Mouse (Mus musculus): ENCODE measurements around the gene Sar1a. TPM values are rescaled to one million over a fixed set of nuclear protein-coding genes. Genes with fewer than 3 reads are reported as not detected.
A peak's percentile ranks its signal among the peaks of the same experiment; 100 is the strongest.

Sar1a gene
- polyA plus RNA-seq, 1 experiment from 2014 or later, result 273 TPM

- Histone ChIP-seq H3K9me3 (replicated peaks; ENCODE audit: control insufficient read depth, low read length) (no peaks in the 10 kb centered on the region), H3K4me2 (ENCODE audit: low read depth, low read length) (no peak overlapping the region), H3K9ac (replicated peaks; ENCODE audit: low read length) (no peak overlapping the region), H3K27me3 (ENCODE audit: control insufficient read depth, insufficient read depth, low read length) (no peaks in the 10 kb centered on the region), H3K27ac (replicated peaks; ENCODE audit: low read depth, low read length) (no peak overlapping the region), H3K4me1 (ENCODE audit: control insufficient read depth, insufficient read depth, low read length) (no peaks in the 10 kb centered on the region), H3K36me3 (replicated peaks; ENCODE audit: control insufficient read depth, insufficient read depth, low read depth, low read length) (no peaks in the 10 kb centered on the region), H3K4me3 (ENCODE audit: low read depth, low read length) (no peak overlapping the region)
- DNase-seq (ENCODE audit: low spot score), result no peak
- ATAC-seq (replicated peaks; ENCODE audit: insufficient number of reproducible peaks, low FRiP score, low TSS enrichment, low read depth), result no peak
- 76% methylated on average over 6 of the region's 6 CpGs for WGBS
Measured at GRCm38 (mm10) chr10:61723271-61723670, 43.2 kb downstream of the Sar1a start.

- WGBS, result 76% methylated on average over 11 of the region's 11 CpGs
Measured at GRCm38 (mm10) chr10:61729181-61729580, 49.1 kb downstream of the Sar1a start.

GRCm38 (mm10) chr10:61730171-61730570, 50.1 kb downstream of the Sar1a start:
- no peak for DNase-seq (ENCODE audit: low spot score)
- WGBS, result 93% methylated on average over 6 of the region's 6 CpGs
- Histone ChIP-seq H3K4me1 (ENCODE audit: control insufficient read depth, insufficient read depth, low read length) (no peaks in the 10 kb centered on the region), H3K36me3 (replicated peaks; ENCODE audit: control insufficient read depth, insufficient read depth, low read depth, low read length) (no peaks in the 10 kb centered on the region), H3K27me3 (ENCODE audit: control insufficient read depth, insufficient read depth, low read length) (no peaks in the 10 kb centered on the region), H3K4me2 (ENCODE audit: low read depth, low read length) (no peak overlapping the region), H3K4me3 (ENCODE audit: low read depth, low read length) (no peak overlapping the region), H3K27ac (replicated peaks; ENCODE audit: low read depth, low read length) (no peak overlapping the region), H3K9me3 (replicated peaks; ENCODE audit: control insufficient read depth, low read length) (no peaks in the 10 kb centered on the region), H3K9ac (replicated peaks; ENCODE audit: low read length) (no peak overlapping the region)
- no peak for ATAC-seq (replicated peaks; ENCODE audit: insufficient number of reproducible peaks, low FRiP score, low TSS enrichment, low read depth)

More at GRCm38 (mm10) chr10:61729181-61729580, 49.1 kb downstream of the Sar1a start:
- H3K27ac ChIP-seq (replicated peaks; ENCODE audit: low read depth, low read length), result no peak overlapping the region
- no peaks in the 10 kb centered on the region for H3K9me3 ChIP-seq (replicated peaks; ENCODE audit: control insufficient read depth, low read length)
- ATAC-seq (replicated peaks; ENCODE audit: insufficient number of reproducible peaks, low FRiP score, low TSS enrichment, low read depth) (no peak), DNase-seq (ENCODE audit: low spot score) (no peak)
- no peaks in the 10 kb centered on the region for H3K4me1 ChIP-seq (ENCODE audit: control insufficient read depth, insufficient read depth, low read length)
- H3K4me2 ChIP-seq (ENCODE audit: low read depth, low read length), result no peak overlapping the region
- H3K9ac ChIP-seq (replicated peaks; ENCODE audit: low read length), result no peak overlapping the region
- no peaks in the 10 kb centered on the region for H3K36me3 ChIP-seq (replicated peaks; ENCODE audit: control insufficient read depth, insufficient read depth, low read depth, low read length)
- no peak overlapping the region for H3K4me3 ChIP-seq (ENCODE audit: low read depth, low read length)
- no peaks in the 10 kb centered on the region for H3K27me3 ChIP-seq (ENCODE audit: control insufficient read depth, insufficient read depth, low read length)

GRCm38 (mm10) chr10:61734377-61734776, 54.3 kb downstream of the Sar1a start:
- WGBS, result 46% methylated on average over 3 of the region's 3 CpGs
- Histone ChIP-seq H3K4me2 (ENCODE audit: low read depth, low read length) (no peak overlapping the region), H3K9me3 (replicated peaks; ENCODE audit: control insufficient read depth, low read length) (no peaks in the 10 kb centered on the region), H3K27ac (replicated peaks; ENCODE audit: low read depth, low read length) (no peak overlapping the region), H3K9ac (replicated peaks; ENCODE audit: low read length) (no peak overlapping the region), H3K4me3 (ENCODE audit: low read depth, low read length) (no peak overlapping the region), H3K36me3 (replicated peaks; ENCODE audit: control insufficient read depth, insufficient read depth, low read depth, low read length) (peaks cover 6% of the 10 kb centered on the region), H3K27me3 (ENCODE audit: control insufficient read depth, insufficient read depth, low read length) (no peaks in the 10 kb centered on the region), H3K4me1 (ENCODE audit: control insufficient read depth, insufficient read depth, low read length) (no peaks in the 10 kb centered on the region)
- no peak for ATAC-seq (replicated peaks; ENCODE audit: insufficient number of reproducible peaks, low FRiP score, low TSS enrichment, low read depth)
- DNase-seq (ENCODE audit: low spot score), result peak; percentile 67

GRCm38 (mm10) chr10:61736671-61737078, 56.6 kb downstream of the Sar1a start:
- WGBS, result 77% methylated on average over 10 of the region's 10 CpGs
- no peak for DNase-seq (ENCODE audit: low spot score)
- no peaks in the 10 kb centered on the region for H3K27me3 ChIP-seq (ENCODE audit: control insufficient read depth, insufficient read depth, low read length)
- H3K9me3 ChIP-seq (replicated peaks; ENCODE audit: control insufficient read depth, low read length), result no peaks in the 10 kb centered on the region
- H3K4me2 ChIP-seq (ENCODE audit: low read depth, low read length), result no peak overlapping the region
- no peak overlapping the region for H3K9ac ChIP-seq (replicated peaks; ENCODE audit: low read length)
- no peaks in the 10 kb centered on the region for H3K4me1 ChIP-seq (ENCODE audit: control insufficient read depth, insufficient read depth, low read length)
- H3K36me3 ChIP-seq (replicated peaks; ENCODE audit: control insufficient read depth, insufficient read depth, low read depth, low read length), result peaks cover 6% of the 10 kb centered on the region
- H3K4me3 ChIP-seq (ENCODE audit: low read depth, low read length), result no peak overlapping the region
- no peak for ATAC-seq (replicated peaks; ENCODE audit: insufficient number of reproducible peaks, low FRiP score, low TSS enrichment, low read depth)
- H3K27ac ChIP-seq (replicated peaks; ENCODE audit: low read depth, low read length), result no peak overlapping the region

- WGBS, result 80% methylated on average over 1 of the region's 1 CpGs
- Histone ChIP-seq H3K9ac (replicated peaks; ENCODE audit: low read length) (no peak overlapping the region), H3K4me3 (ENCODE audit: low read depth, low read length) (no peak overlapping the region), H3K4me1 (ENCODE audit: control insufficient read depth, insufficient read depth, low read length) (no peaks in the 10 kb centered on the region), H3K36me3 (replicated peaks; ENCODE audit: control insufficient read depth, insufficient read depth, low read depth, low read length) (peaks cover 10% of the 10 kb centered on the region), H3K4me2 (ENCODE audit: low read depth, low read length) (no peak overlapping the region), H3K27ac (replicated peaks; ENCODE audit: low read depth, low read length) (no peak overlapping the region), H3K27me3 (ENCODE audit: control insufficient read depth, insufficient read depth, low read length) (no peaks in the 10 kb centered on the region), H3K9me3 (replicated peaks; ENCODE audit: control insufficient read depth, low read length) (no peaks in the 10 kb centered on the region)
- ATAC-seq (replicated peaks; ENCODE audit: insufficient number of reproducible peaks, low FRiP score, low TSS enrichment, low read depth), result no peak
- DNase-seq (ENCODE audit: low spot score), result no peak
Measured at GRCm38 (mm10) chr10:61737537-61737936, 57.4 kb downstream of the Sar1a start.

- Histone ChIP-seq H3K9me3 (replicated peaks; ENCODE audit: control insufficient read depth, low read length) (no peaks in the 10 kb centered on the region), H3K4me1 (ENCODE audit: control insufficient read depth, insufficient read depth, low read length) (no peaks in the 10 kb centered on the region), H3K4me2 (ENCODE audit: low read depth, low read length) (no peak overlapping the region), H3K27ac (replicated peaks; ENCODE audit: low read depth, low read length) (no peak overlapping the region), H3K27me3 (ENCODE audit: control insufficient read depth, insufficient read depth, low read length) (no peaks in the 10 kb centered on the region), H3K36me3 (replicated peaks; ENCODE audit: control insufficient read depth, insufficient read depth, low read depth, low read length) (peaks cover 13% of the 10 kb centered on the region), H3K4me3 (ENCODE audit: low read depth, low read length) (no peak overlapping the region), H3K9ac (replicated peaks; ENCODE audit: low read length) (no peak overlapping the region)
- ATAC-seq (replicated peaks; ENCODE audit: insufficient number of reproducible peaks, low FRiP score, low TSS enrichment, low read depth) (no peak), DNase-seq (ENCODE audit: low spot score) (no peak)
- WGBS, result 92% methylated on average over 4 of the region's 4 CpGs
Measured at GRCm38 (mm10) chr10:61738126-61738525, 58.0 kb downstream of the Sar1a start.

- no peaks in the 10 kb centered on the region for H3K27me3 ChIP-seq (ENCODE audit: control insufficient read depth, insufficient read depth, low read length)
Measured at GRCm38 (mm10) chr10:61741306-61741705, 61.2 kb downstream of the Sar1a start.

More at GRCm38 (mm10) chr10:61741306-61741705, 61.2 kb downstream of the Sar1a start:
- no peak overlapping the region for H3K4me2 ChIP-seq (ENCODE audit: low read depth, low read length)
- ATAC-seq (replicated peaks; ENCODE audit: insufficient number of reproducible peaks, low FRiP score, low TSS enrichment, low read depth) (no peak), DNase-seq (ENCODE audit: low spot score) (no peak)
- 77% methylated on average over 1 of the region's 1 CpGs for WGBS
- H3K4me1 ChIP-seq (ENCODE audit: control insufficient read depth, insufficient read depth, low read length), result no peaks in the 10 kb centered on the region
- no peaks in the 10 kb centered on the region; the same call in 1 of the 2 replicates for H3K9me3 ChIP-seq (replicated peaks; ENCODE audit: control insufficient read depth, low read length)
- no peak overlapping the region for H3K4me3 ChIP-seq (ENCODE audit: low read depth, low read length)
- no peak overlapping the region for H3K9ac ChIP-seq (replicated peaks; ENCODE audit: low read length)
- no peak overlapping the region for H3K27ac ChIP-seq (replicated peaks; ENCODE audit: low read depth, low read length)
- H3K36me3 ChIP-seq (replicated peaks; ENCODE audit: control insufficient read depth, insufficient read depth, low read depth, low read length), result peaks cover 29% of the 10 kb centered on the region

All from embryonic facial prominence, embryonic 11.5 days (tissue).